Mouse (Mus musculus) olfactory bulb, adult 2 months (tissue): Measurements from ENCODE around the gene Prr13. TPM values are rescaled to one million over a fixed set of nuclear protein-coding genes. Genes with fewer than 3 reads are reported as not detected.
A peak's percentile ranks its signal among the peaks of the same experiment; 100 is the strongest.

Experiments used
- H3K27ac ChIP-seq: fragments of 200-500 bp; 2 replicates; pipeline ENCODE4 v1.5.1; 2012; ENCODE audit warnings: low read depth, low read length; ENCODE audit not compliant: insufficient read depth
- H3K4me1 ChIP-seq: fragments of 200-500 bp; 2 replicates; pipeline ENCODE4 v1.6.1; 2012; ENCODE audit warnings: low read length; ENCODE audit not compliant: control insufficient read depth, insufficient read depth
- H3K4me3 ChIP-seq: fragments of 200-500 bp; 2 replicates; pipeline ENCODE4 v1.5.1; 2012; ENCODE audit warnings: mild to moderate bottlenecking, low read depth, low read length, moderate library complexity; ENCODE audit not compliant: insufficient read depth
- CTCF ChIP-seq: fragments of 200-500 bp; IDR thresholded peaks from 2 replicates; pipeline ENCODE4 v1.5.1; 2012; ENCODE audit warnings: low read depth, mild to moderate bottlenecking, low read length, moderate library complexity; ENCODE audit not compliant: insufficient read depth
- POLR2A ChIP-seq: fragments of 200-500 bp; IDR thresholded peaks from 2 replicates; pipeline ENCODE4 v1.6.1; 2012; ENCODE audit warnings: mild to moderate bottlenecking, low read depth, low read length, moderate library complexity; ENCODE audit not compliant: insufficient read depth
- WGBS: fragments of 180-500 bp; shearing (Covaris S2); methylation state at CpG from one replicate; pipeline ENCODE4 v1.1.7; 2018; 5-methylcytosine and 5-hydroxymethylcytosine counted together
- polyA plus RNA-seq: library from polyadenylated mRNA; stranded (reverse); fragments of >200 nt; gene quantifications from 2 replicates; pipeline ENCODE4 v1.2.4, GENCODE M21; 2012; ENCODE audit warnings: low replicate concordance; ENCODE audit not compliant: missing spikeins, insufficient read depth, insufficient read length

Gene Prr13
- polyA plus RNA-seq, 1 experiment, result not detected

DNA sequence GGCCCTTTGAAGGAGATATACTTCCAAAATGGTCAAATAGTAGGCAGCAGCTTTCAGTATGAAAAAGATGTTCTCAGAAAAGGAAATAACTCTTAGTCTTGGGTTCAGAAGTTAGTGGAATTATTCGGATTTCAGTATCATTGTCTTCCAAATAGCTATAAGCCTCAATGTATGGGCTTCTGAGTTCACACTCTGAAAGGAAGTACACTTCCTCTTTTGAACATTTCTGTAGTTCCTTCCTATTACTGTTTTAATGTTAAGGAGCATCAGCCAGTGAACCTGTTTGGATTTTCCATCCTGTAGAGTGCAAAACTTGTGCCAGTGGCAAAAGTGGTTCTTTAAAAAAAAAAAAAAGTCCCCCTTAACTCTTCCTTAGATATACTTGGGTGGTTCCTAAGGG is 26.8 kb upstream of the Prr13 start:
- no peak for TF ChIP-seq POLR2A
- TF ChIP-seq CTCF, result no peak
- Histone ChIP-seq H3K4me1 (no peaks in the 10 kb centered on the region), H3K4me3 (no peak overlapping the region), H3K27ac (no peak overlapping the region)
- 87% methylated on average over 1 of the region's 1 CpGs for WGBS

DNA sequence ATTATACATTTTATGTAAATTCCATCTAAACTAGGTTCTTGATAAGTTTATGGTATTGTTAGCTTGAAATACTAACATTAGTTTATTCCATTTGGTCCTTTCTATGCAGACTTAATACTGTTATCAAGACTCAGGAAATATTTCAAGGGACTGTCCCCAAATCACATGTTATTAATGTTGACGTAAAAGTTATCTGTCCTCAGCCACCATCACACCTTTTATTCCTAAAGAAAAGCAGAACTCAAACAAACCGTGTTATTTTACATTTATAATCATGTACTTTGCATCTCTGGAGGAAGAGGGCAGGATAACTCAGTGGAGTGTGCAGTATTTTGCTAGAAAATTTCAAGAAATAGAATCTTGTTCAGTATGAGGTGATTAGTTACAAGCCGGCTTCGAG is 25.7 kb upstream of the Prr13 start:
- no peak for TF ChIP-seq POLR2A
- TF ChIP-seq CTCF, result no peak
- WGBS, result 90% methylated on average over 4 of the region's 4 CpGs
- H3K4me1 ChIP-seq, result no peaks in the 10 kb centered on the region
- H3K27ac ChIP-seq, result no peak overlapping the region
- H3K4me3 ChIP-seq, result no peak overlapping the region

GRCm38 (mm10) chr15:102442490-102442889 is 16.3 kb upstream of the Prr13 start:
- WGBS, result 56% methylated on average over 2 of the region's 2 CpGs
- TF ChIP-seq CTCF, result no peak
- no peak for TF ChIP-seq POLR2A
- no peak overlapping the region for H3K4me3 ChIP-seq
- H3K27ac ChIP-seq, result no peak overlapping the region
- peaks cover 4% of the 10 kb centered on the region for H3K4me1 ChIP-seq

GRCm38 (mm10) chr15:102445146-102445545 is 13.7 kb upstream of the Prr13 start, which contains the start of gene Amhr2:
Gene Amhr2 (plus strand): TSS chr15:102445367.
- Histone ChIP-seq H3K4me1 (peaks cover 4% of the 10 kb centered on the region), H3K4me3 (no peak within 1 kb of the TSS), H3K27ac (no peak within 1 kb of the TSS)
- WGBS, result 63% methylated on average over 8 of the region's 8 CpGs
- no peak for TF ChIP-seq CTCF
- no peak for TF ChIP-seq POLR2A

GRCm38 (mm10) chr15:102446448-102446847 is 12.4 kb upstream of the Prr13 start:
- no peak overlapping the region for H3K4me3 ChIP-seq
- peaks cover 4% of the 10 kb centered on the region for H3K4me1 ChIP-seq
- no peak overlapping the region for H3K27ac ChIP-seq
- TF ChIP-seq CTCF, result no peak
- no peak for TF ChIP-seq POLR2A
- WGBS, result 65% methylated on average over 6 of the region's 6 CpGs

- 85% methylated on average over 8 of the region's 8 CpGs for whole genome bisulfite sequencing
- H3K4me1 ChIP-seq, result peaks cover 8% of the 10 kb centered on the region
- TF ChIP-seq CTCF (no peak), POLR2A (no peak)
- H3K4me3 ChIP-seq, result no peak overlapping the region
- no peak overlapping the region for H3K27ac ChIP-seq
Observed at GRCm38 (mm10) chr15:102449366-102449765, 9.5 kb upstream of the Prr13 start.

GRCm38 (mm10) chr15:102450928-102451327 is 7.9 kb upstream of the Prr13 start:
- 22% methylated on average over 7 of the region's 7 CpGs for WGBS
- Histone ChIP-seq H3K4me1 (peaks cover 4% of the 10 kb centered on the region; the same call in 1 of the 2 replicates), H3K27ac (no peak overlapping the region), H3K4me3 (no peak overlapping the region)
- TF ChIP-seq CTCF, result no peak
- no peak for TF ChIP-seq POLR2A

- Histone ChIP-seq H3K27ac (no peak overlapping the region), H3K4me3 (no peak overlapping the region), H3K4me1 (peaks cover 4% of the 10 kb centered on the region; the same call in 1 of the 2 replicates)
- 71% methylated on average over 26 of the region's 26 CpGs for WGBS
- TF ChIP-seq CTCF, result no peak
Observed at GRCm38 (mm10) chr15:102451666-102452430, 7.0 kb upstream of the Prr13 start.

GRCm38 (mm10) chr15:102455993-102456392 is 2.8 kb upstream of the Prr13 start:
- TF ChIP-seq POLR2A (no peak), CTCF (peak; percentile 49; the same call in 1 of the 2 replicates)
- H3K27ac ChIP-seq, result no peak overlapping the region
- peaks cover 10% of the 10 kb centered on the region; the same call in 1 of the 2 replicates for H3K4me1 ChIP-seq
- 42% methylated on average over 6 of the region's 6 CpGs for WGBS
- H3K4me3 ChIP-seq, result no peak overlapping the region
